Mouse (Mus musculus) small intestine, adult 2 months (tissue): ENCODE measurements around the gene Ctcfl. TPM values are rescaled to one million over a fixed set of nuclear protein-coding genes. Genes with fewer than 3 reads are reported as not detected.
A peak's percentile ranks its signal among the peaks of the same experiment; 100 is the strongest.
"Not testable (repeated sequence)": the region's sequence is repeated elsewhere in the genome, so short reads cannot be mapped to it uniquely, and the experiment has no call there.

Source experiments
- H3K27ac ChIP-seq: fragments of 200-500 bp; 2 replicates; pipeline ENCODE4 v1.5.1; 2012; ENCODE audit warnings: low read depth, low read length, control low read depth, inconsistent platforms; ENCODE audit not compliant: insufficient read depth
- H3K27me3 ChIP-seq: fragments of 200-500 bp; 2 replicates; pipeline ENCODE4 v1.6.1; 2012; ENCODE audit warnings: mild to moderate bottlenecking, moderate library complexity, low read length, inconsistent platforms; ENCODE audit not compliant: control insufficient read depth, insufficient read depth
- H3K36me3 ChIP-seq: fragments of 200-500 bp; 2 replicates; pipeline ENCODE4 v1.6.1; 2012; ENCODE audit warnings: mild to moderate bottlenecking, low read length, control low read depth, inconsistent platforms; ENCODE audit not compliant: control insufficient read depth, insufficient read depth
- H3K4me1 ChIP-seq: fragments of 200-500 bp; 2 replicates; pipeline ENCODE4 v1.6.1; 2012; ENCODE audit warnings: low read length, inconsistent platforms, mixed read lengths; ENCODE audit not compliant: control insufficient read depth, insufficient read depth, insufficient read length
- H3K4me3 ChIP-seq: fragments of 200-500 bp; 2 replicates; pipeline ENCODE4 v1.5.1; 2012; ENCODE audit warnings: low read depth, mild to moderate bottlenecking, control low read depth, inconsistent platforms, low read length, moderate library complexity
- CTCF ChIP-seq: fragments of 200-500 bp; IDR thresholded peaks from 2 replicates; pipeline ENCODE4 v1.5.1; 2012; ENCODE audit warnings: low read depth, mild to moderate bottlenecking, control low read depth, inconsistent platforms, low read length, moderate library complexity, mixed read lengths; ENCODE audit not compliant: insufficient replicate concordance, insufficient read length; ENCODE audit errors: extremely low read depth
- POLR2A ChIP-seq: fragments of 200-500 bp; IDR thresholded peaks from 2 replicates; pipeline ENCODE4 v1.6.1; 2012; ENCODE audit warnings: low read depth, mild to moderate bottlenecking, control low read depth, inconsistent platforms, low read length, moderate library complexity
- WGBS: fragments of 180-500 bp; shearing (Covaris S2); methylation state at CpG from one replicate; pipeline ENCODE4 v1.1.7; 2018; 5-methylcytosine and 5-hydroxymethylcytosine counted together
- polyA plus RNA-seq: library from polyadenylated mRNA; depleted of rRNA; stranded (reverse); fragments of >200 nt; gene quantifications from 2 replicates; pipeline ENCODE4 v1.2.3, GENCODE M21; 2012

The Ctcfl gene
- polyA plus RNA-seq, 1 experiment: 0.05 TPM

DNA sequence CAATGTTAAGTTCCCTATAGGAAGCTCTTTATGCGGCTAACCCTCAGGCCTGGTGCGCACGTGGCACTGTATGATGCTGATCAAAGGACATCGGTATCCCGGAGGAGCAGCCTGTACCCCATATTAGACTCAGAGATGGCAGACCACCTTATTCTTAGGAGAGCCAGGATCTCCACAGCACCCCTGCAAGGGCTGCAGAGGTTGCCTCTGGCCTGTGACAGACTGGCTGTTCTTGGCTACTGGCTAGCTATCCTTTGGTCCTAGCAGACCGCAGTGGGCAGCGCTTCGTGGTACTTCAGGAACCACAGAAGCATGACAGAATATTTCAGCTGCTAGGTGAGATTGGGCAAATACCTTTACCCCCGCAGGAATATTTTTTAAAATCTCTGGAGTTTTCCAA is 12.9 kb downstream of the Ctcfl start:
- H3K27ac ChIP-seq: no peak overlapping the region
- H3K4me3 ChIP-seq: no peak overlapping the region
- 87% methylated on average over 9 of the region's 9 CpGs for WGBS
- no peaks in the 10 kb centered on the region for H3K27me3 ChIP-seq
- peaks cover 7% of the 10 kb centered on the region for H3K4me1 ChIP-seq
- H3K36me3 ChIP-seq: no peaks in the 10 kb centered on the region
- TF ChIP-seq CTCF: no peak

DNA sequence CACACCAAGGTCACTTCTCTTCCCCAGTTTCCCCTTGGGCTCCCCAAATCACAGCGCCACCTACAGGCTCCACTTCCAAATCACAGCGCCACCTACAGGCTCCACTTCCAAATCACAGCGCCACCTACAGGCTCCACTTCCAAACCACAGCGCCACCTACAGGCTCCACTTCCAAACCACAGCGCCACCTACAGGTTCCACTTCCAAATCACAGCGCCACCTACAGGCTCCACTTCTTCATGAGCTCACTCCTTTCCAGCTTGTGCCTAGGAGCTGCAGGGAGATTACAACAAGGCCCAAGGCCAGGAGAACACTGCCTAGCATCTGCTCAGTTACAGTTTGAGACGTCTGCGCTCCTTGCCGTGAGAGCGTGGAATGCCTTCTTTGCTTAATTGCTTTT is 22.0 kb downstream of the Ctcfl start:
- not testable (repeated sequence) for H3K27ac ChIP-seq, H3K36me3 ChIP-seq, H3K4me1 ChIP-seq, H3K4me3 ChIP-seq, H3K27me3 ChIP-seq
- peak; percentile 89; the same call in 1 of the 2 replicates for TF ChIP-seq CTCF
- WGBS: 88% methylated on average over 10 of the region's 10 CpGs

DNA sequence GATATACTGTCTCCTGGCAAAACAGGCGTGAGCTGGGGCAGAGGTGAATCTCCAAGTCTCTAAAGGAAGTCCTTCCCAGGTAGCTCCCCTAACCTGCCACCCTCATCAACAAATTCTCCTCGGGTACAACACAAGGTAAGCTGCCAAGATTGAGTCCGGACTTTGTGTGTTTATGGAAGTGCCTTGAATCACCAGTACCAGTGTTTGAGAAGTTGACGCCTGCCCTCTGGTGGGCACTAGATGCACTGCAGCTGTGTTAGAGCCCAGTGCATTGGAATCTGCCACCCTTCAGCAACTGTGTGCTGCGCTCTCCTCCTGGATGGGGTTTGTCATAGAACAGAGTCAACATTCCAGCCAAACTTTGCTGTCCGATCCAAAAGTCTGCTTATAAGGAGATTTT is 29.9 kb downstream of the Ctcfl start:
- peak; percentile 94; the same call in 1 of the 2 replicates for TF ChIP-seq CTCF
- TF ChIP-seq POLR2A: no peak
- WGBS: 7% methylated on average over 6 of the region's 6 CpGs
- Histone ChIP-seq H3K4me3 (no peak overlapping the region), H3K27me3 (no peaks in the 10 kb centered on the region), H3K27ac (no peak overlapping the region), H3K4me1 (no peaks in the 10 kb centered on the region), H3K36me3 (no peaks in the 10 kb centered on the region)

DNA sequence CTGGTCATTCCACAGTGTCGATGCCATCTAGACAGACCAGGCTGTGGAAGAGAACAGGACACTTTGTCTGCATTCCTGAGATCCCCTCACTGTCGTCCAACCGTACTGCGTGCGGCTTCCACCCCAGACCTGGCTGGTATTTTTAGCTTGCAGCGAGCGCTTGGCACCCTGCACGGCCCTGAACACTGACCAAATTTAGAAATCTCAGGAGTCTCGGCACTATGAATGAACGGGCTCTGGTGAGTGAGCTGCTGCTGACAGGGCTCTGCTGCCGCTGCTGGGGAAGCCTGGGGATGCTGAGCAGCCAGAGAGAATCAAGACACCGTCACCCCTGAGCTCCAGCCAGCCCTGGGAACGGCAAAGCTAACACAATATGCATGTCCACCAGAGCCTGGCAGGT is 31.9 kb downstream of the Ctcfl start:
- TF ChIP-seq CTCF (no peak), POLR2A (no peak)
- peaks cover 2% of the 10 kb centered on the region; the same call in 1 of the 2 replicates for H3K4me1 ChIP-seq
- H3K36me3 ChIP-seq: no peaks in the 10 kb centered on the region
- H3K27ac ChIP-seq: no peak overlapping the region
- H3K4me3 ChIP-seq: no peak overlapping the region
- WGBS: 59% methylated on average over 13 of the region's 13 CpGs
- no peaks in the 10 kb centered on the region for H3K27me3 ChIP-seq

DNA sequence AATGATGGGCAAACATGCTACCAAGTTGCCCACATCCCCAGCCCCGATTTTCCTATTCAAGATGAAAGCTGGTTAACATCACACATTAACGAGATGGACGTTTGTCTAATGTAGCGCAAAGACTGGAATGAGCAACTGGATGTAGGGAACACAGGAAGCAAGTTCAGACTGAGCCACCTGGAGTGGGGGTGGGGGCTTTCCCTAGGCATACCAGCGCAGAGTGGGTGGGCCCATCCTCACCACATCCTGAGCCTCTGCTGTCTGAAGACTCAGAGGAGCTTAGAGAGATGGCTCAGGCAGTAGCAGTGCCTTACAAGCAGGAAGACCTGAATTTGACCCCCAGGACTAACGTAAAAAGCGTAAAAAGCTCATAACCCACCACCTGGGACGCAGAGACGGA is 33.6 kb downstream of the Ctcfl start:
- no peaks in the 10 kb centered on the region for H3K36me3 ChIP-seq
- no peaks in the 10 kb centered on the region for H3K27me3 ChIP-seq
- H3K4me1 ChIP-seq: peaks cover 2% of the 10 kb centered on the region; the same call in 1 of the 2 replicates
- TF ChIP-seq CTCF (no peak), POLR2A (no peak)
- no peak overlapping the region for H3K27ac ChIP-seq
- H3K4me3 ChIP-seq: no peak overlapping the region
- WGBS: 77% methylated on average over 9 of the region's 9 CpGs

DNA sequence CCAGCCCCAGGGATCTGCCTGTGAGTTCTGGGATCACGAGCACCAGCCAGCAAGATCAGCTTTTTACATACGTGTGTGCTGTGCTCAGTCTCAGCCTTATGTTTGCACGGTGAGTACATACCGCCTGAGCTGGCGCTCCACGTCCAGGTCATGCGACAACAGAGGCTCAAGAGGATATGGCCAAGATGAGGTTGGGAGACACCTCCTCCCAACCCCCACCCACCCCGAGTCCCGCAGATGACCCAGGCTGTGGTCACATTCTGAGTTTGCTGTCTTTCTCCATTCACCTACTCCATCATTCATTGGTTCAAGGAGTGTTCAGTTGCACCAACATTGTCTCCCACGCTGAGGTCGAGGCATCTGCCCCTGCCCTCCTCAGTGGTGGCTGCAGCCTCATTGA is 34.5 kb downstream of the Ctcfl start:
- H3K27me3 ChIP-seq: no peaks in the 10 kb centered on the region
- 92% methylated on average over 11 of the region's 11 CpGs for WGBS
- H3K4me3 ChIP-seq: no peak overlapping the region
- H3K4me1 ChIP-seq: peaks cover 2% of the 10 kb centered on the region; the same call in 1 of the 2 replicates
- TF ChIP-seq CTCF: no peak
- no peak for TF ChIP-seq POLR2A
- no peaks in the 10 kb centered on the region for H3K36me3 ChIP-seq
- H3K27ac ChIP-seq: no peak overlapping the region

DNA sequence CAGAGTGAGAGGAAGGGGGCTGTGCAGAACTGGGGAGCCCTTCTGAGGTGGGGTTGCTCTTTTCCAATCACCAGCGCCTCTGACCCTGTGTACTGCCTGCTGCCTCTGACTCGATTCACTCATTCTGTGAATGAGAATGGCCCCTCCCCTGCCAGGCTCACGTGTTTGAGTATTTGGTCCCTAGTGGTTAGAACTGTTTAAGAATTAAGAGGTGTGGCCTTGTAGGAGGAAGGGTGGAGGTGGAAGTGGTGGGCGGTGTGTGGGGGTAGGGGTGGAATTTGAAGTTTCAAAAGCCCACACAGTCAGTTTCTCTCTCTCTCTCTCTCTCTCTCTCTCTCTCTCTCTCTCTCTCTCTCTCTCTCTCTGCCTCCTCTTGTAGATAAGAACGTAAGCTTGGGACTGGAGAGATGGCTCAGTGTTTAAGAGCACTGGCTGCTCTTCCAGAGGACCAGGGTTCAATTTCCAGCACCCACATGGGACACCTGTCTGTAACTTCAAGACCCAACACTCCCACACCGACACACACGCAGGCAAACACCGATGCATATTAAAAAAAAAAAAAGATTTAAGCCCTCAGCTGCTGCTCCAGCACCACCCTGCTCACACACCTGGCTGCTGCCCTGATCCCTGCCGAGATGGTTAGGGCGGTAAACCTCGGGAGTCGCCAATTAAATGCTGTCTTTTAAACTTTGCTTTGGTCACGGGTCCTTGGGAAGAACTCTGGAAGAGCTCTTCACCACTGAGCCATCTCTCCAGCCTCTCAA is 35.4 kb downstream of the Ctcfl start:
- Histone ChIP-seq H3K4me1 (peaks cover 2% of the 10 kb centered on the region; the same call in 1 of the 2 replicates), H3K4me3 (peak overlapping the region; percentile 21; the same call in 1 of the 2 replicates), H3K27me3 (no peaks in the 10 kb centered on the region), H3K36me3 (no peaks in the 10 kb centered on the region), H3K27ac (no peak overlapping the region)
- TF ChIP-seq POLR2A (no peak), CTCF (no peak)
- WGBS: 7% methylated on average over 13 of the region's 13 CpGs
